Mouse (Mus musculus) hindbrain, embryonic 14.5 days (tissue): ENCODE data around the gene Arid5b. TPM values are rescaled to one million over a fixed set of nuclear protein-coding genes. Genes with fewer than 3 reads are reported as not detected.

Experiments used
- ATAC-seq: fragments of 200-750 bp; cut with Nextera tagmentation; 2 replicates; pipeline ENCODE4 v1.8.0; 2017; ENCODE audit warnings: moderate number of reproducible peaks, mild to moderate bottlenecking, moderate TSS enrichment, moderate library complexity; ENCODE audit not compliant: low FRiP score
- DNase-seq: peaks from one replicate; pipeline ENCODE4 v3.0.0-alpha.2; 2015; ENCODE audit warnings: low spot score
- H3K27ac ChIP-seq: fragments of 300-500 bp; sonication (generic); 2 replicates; pipeline ENCODE4 v1.5.1; 2014; ENCODE audit warnings: mild to moderate bottlenecking, moderate library complexity
- H3K27me3 ChIP-seq: fragments of 300-500 bp; sonication (generic); 2 replicates; pipeline ENCODE4 v1.6.1; 2014; ENCODE audit warnings: mild to moderate bottlenecking, low read length, mixed read lengths; ENCODE audit not compliant: control insufficient read depth, insufficient read depth
- H3K36me3 ChIP-seq: fragments of 300-500 bp; sonication (generic); replicated peaks from 2 replicates; pipeline ENCODE4 v1.6.1; 2014; ENCODE audit not compliant: control insufficient read depth, insufficient read depth
- H3K4me1 ChIP-seq: fragments of 300-500 bp; sonication (generic); replicated peaks from 2 replicates; pipeline ENCODE4 v1.6.1; 2014; ENCODE audit warnings: antibody characterized with exemption, low read length, mixed read lengths; ENCODE audit not compliant: control insufficient read depth, insufficient read depth
- H3K4me2 ChIP-seq: fragments of 300-500 bp; sonication (generic); replicated peaks from 2 replicates; pipeline ENCODE4 v1.6.1; 2014; ENCODE audit warnings: mild to moderate bottlenecking, moderate library complexity
- H3K4me3 ChIP-seq: fragments of 300-500 bp; sonication (generic); replicated peaks from 2 replicates; pipeline ENCODE4 v1.5.1; 2014; ENCODE audit warnings: mild to moderate bottlenecking, low read length
- H3K9ac ChIP-seq: fragments of 300-500 bp; sonication (generic); 2 replicates; pipeline ENCODE4 v1.6.1; 2014
- H3K9me3 ChIP-seq: fragments of 300-500 bp; sonication (generic); 2 replicates; pipeline ENCODE4 v1.6.1; 2016; ENCODE audit warnings: low read length; ENCODE audit not compliant: control insufficient read depth
- WGBS: fragments of 180-500 bp; shearing (Covaris S2); extraction: QIAGEN DNeasy Blood & Tissue Kit; methylation state at CpG from one replicate; pipeline ENCODE4 v1.1.7; 2014; 5-methylcytosine and 5-hydroxymethylcytosine counted together
- polyA plus RNA-seq: library from polyadenylated mRNA; unstranded; fragments of >200 nt; fragmentation: Nextera tagmentation; extraction: Ambion mirVana; gene quantifications from 2 replicates; pipeline ENCODE4 v1.2.1, GENCODE M21; 2014

Gene Arid5b
- polyA plus RNA-seq, 1 experiment from 2014 or later: 21.0 TPM

DNA sequence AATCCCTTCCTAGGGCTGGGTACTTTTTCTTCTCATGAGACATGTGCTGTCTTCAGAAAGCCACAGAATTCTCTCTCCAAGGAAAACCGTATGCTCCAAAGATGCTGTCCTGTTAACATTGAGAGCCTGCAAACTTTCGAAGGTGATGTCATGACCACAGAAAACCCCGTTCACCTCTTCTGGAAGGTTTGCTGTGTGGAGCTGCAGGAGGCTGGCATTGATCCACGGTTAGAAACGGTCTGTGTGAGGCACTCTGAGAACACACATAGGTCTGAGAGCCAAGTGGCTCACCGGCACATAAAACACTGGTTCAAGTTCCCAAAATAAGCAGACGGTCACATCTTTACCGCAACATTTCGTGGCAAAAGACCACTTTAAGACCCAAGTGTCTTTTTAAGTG, 145.9 kb downstream of the Arid5b start:
- no peaks in the 10 kb centered on the region for H3K9me3 ChIP-seq
- DNase-seq (no peak), ATAC-seq (no peak)
- peaks cover 30% of the 10 kb centered on the region for H3K4me1 ChIP-seq
- 84% methylated on average over 9 of the region's 9 CpGs for WGBS
- no peak overlapping the region for H3K4me2 ChIP-seq
- no peak overlapping the region for H3K9ac ChIP-seq
- no peaks in the 10 kb centered on the region for H3K36me3 ChIP-seq
- H3K4me3 ChIP-seq: no peak overlapping the region
- no peaks in the 10 kb centered on the region for H3K27me3 ChIP-seq
- H3K27ac ChIP-seq: no peak overlapping the region

GRCm38 (mm10) chr10:68132154-68132553, 146.4 kb downstream of the Arid5b start:
- 97% methylated on average over 5 of the region's 5 CpGs for WGBS
- Histone ChIP-seq H3K36me3 (no peaks in the 10 kb centered on the region), H3K4me1 (peaks cover 25% of the 10 kb centered on the region), H3K9me3 (no peaks in the 10 kb centered on the region), H3K4me3 (no peak overlapping the region), H3K27ac (no peak overlapping the region), H3K4me2 (no peak overlapping the region), H3K9ac (no peak overlapping the region), H3K27me3 (no peaks in the 10 kb centered on the region)
- DNase-seq (no peak), ATAC-seq (no peak)

DNA sequence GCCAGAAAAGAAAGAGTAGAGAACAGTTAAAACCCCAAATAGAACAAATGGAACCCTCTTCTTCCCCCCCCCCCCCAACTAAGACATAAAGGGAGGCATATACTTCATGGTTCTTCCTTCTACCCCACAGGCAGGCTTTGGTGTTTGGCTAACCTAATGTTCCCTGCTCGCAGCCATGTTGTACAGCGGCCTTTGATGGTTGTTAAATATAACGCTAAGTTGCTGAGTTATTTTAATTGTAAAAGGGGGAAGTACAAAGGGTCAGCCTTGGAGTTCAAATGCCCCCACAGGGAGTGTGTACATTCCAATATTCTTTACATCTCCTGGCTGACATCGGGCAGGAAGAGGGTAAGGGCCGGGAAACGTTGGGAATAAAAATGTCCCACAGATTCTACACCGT, 148.9 kb downstream of the Arid5b start:
- H3K9me3 ChIP-seq: no peaks in the 10 kb centered on the region
- H3K4me2 ChIP-seq: no peak overlapping the region
- H3K27ac ChIP-seq: no peak overlapping the region
- 0 out of 2 replicates have a peak, but pooled peaks cover 2% of the 10 kb centered on the region for H3K4me1 ChIP-seq
- no peaks in the 10 kb centered on the region for H3K36me3 ChIP-seq
- WGBS: 60% methylated on average over 7 of the region's 7 CpGs
- H3K27me3 ChIP-seq: no peaks in the 10 kb centered on the region
- H3K4me3 ChIP-seq: no peak overlapping the region
- ATAC-seq (no peak), DNase-seq (no peak)
- no peak overlapping the region for H3K9ac ChIP-seq

GRCm38 (mm10) chr10:68129009-68129408, 149.5 kb downstream of the Arid5b start:
- no peaks in the 10 kb centered on the region for H3K36me3 ChIP-seq
- H3K4me2 ChIP-seq: no peak overlapping the region
- no peak overlapping the region for H3K4me3 ChIP-seq
- DNase-seq (no peak), ATAC-seq (no peak)
- H3K9ac ChIP-seq: no peak overlapping the region
- no peaks in the 10 kb centered on the region for H3K4me1 ChIP-seq
- 70% methylated on average over 3 of the region's 3 CpGs for WGBS
- no peak overlapping the region for H3K27ac ChIP-seq
- no peaks in the 10 kb centered on the region for H3K9me3 ChIP-seq
- no peaks in the 10 kb centered on the region for H3K27me3 ChIP-seq

DNA sequence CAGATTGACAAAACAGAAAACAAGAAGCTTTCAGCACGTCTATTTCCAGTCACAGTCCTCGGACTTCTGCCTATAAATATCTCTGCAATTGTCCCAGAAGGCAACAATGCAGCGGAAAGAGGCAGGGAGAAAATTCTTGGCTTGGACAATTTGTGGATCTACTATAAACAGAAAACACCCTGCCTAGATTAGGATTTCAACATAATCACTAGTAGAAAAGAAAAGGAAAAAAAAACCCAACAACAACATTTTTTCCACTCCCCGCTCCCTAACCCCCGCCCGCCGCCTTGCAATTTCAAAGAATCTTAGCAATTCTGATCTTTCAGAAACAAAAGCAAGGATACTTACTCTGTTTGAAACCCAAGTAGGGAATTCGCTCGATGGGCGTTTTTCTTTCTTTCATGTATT, 150.1 kb downstream of the Arid5b start:
- H3K27ac ChIP-seq: no peak overlapping the region; the same call in 1 of the 2 replicates
- no peak for ATAC-seq

DNA sequence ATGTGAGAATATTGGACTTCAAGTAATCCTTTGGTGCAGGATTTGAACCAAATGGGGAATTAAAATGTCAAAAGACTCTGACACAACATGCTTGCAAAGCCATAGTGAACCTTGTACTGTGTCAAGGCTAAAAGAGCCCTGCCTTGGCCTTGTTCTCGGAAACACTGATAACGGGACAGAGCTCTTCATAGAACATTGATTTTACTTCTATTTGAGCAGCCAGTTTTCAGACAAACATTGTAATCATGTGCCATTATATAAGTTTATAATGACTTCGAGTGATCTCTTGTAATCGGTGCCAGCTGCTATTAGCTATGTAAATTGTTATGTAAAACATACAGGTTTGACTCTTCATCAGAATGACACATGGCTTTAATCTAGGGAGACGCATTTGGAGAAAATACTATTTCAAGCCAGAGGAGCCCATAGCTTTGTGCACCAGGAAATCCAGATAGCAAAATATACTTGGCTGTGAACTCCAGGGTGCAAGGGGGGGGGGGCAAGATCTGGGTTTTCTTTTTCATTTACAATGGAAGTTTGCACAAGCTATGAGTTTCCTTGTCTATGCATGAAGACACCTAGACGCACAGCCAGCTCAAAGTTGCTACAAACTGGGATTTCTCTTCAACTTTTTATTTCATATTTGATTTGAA, 150.8 kb downstream of the Arid5b start:
- Histone ChIP-seq H3K4me3 (no peak overlapping the region), H3K27ac (no peak overlapping the region; the same call in 1 of the 2 replicates), H3K27me3 (no peaks in the 10 kb centered on the region), H3K36me3 (no peaks in the 10 kb centered on the region), H3K9me3 (no peaks in the 10 kb centered on the region), H3K9ac (no peak overlapping the region), H3K4me1 (no peaks in the 10 kb centered on the region), H3K4me2 (no peak overlapping the region)
- ATAC-seq (no peak), DNase-seq (no peak)
- WGBS: 73% methylated on average over 6 of the region's 6 CpGs

More for the DNA sequence above, 150.1 kb downstream of the Arid5b start:
- no peaks in the 10 kb centered on the region for H3K9me3 ChIP-seq
- H3K9ac ChIP-seq: no peak overlapping the region
- no peaks in the 10 kb centered on the region for H3K4me1 ChIP-seq
- no peaks in the 10 kb centered on the region for H3K27me3 ChIP-seq
- WGBS: 68% methylated on average over 10 of the region's 10 CpGs
- H3K4me3 ChIP-seq: no peak overlapping the region
- H3K4me2 ChIP-seq: no peak overlapping the region
- H3K36me3 ChIP-seq: no peaks in the 10 kb centered on the region
- DNase-seq: no peak

GRCm38 (mm10) chr10:68127104-68127503, 151.4 kb downstream of the Arid5b start:
- no peaks in the 10 kb centered on the region for H3K4me1 ChIP-seq
- no peaks in the 10 kb centered on the region for H3K27me3 ChIP-seq
- no peak for DNase-seq
- WGBS: 78% methylated on average over 2 of the region's 2 CpGs
- no peak for ATAC-seq
- H3K36me3 ChIP-seq: no peaks in the 10 kb centered on the region
- no peak overlapping the region for H3K9ac ChIP-seq
- H3K9me3 ChIP-seq: no peaks in the 10 kb centered on the region
- H3K4me2 ChIP-seq: no peak overlapping the region
- no peak overlapping the region for H3K27ac ChIP-seq
- H3K4me3 ChIP-seq: no peak overlapping the region

DNA sequence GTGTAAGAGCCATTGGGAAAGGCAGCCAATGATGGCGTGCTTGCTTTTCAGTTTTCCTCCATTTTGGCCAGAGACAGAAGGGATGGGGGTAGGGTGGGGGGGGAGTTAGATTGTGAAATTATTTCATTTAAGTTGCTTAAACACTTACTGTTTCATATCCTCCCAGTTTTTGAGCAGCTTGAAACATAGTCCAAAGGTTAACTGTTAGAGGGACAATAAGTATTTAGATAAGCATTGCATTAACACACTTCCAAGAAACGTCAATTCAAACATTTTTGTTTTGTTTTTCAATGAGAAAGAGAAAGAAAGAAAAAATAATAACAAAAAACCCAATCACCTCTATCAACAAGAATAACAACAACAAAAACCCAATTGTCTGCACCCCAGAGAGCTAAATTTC, 152.0 kb downstream of the Arid5b start:
- 85% methylated on average over 2 of the region's 2 CpGs for WGBS
- no peaks in the 10 kb centered on the region for H3K9me3 ChIP-seq
- DNase-seq: no peak
- H3K4me1 ChIP-seq: no peaks in the 10 kb centered on the region
- ATAC-seq: no peak
- H3K4me3 ChIP-seq: no peak overlapping the region
- H3K4me2 ChIP-seq: no peak overlapping the region
- no peaks in the 10 kb centered on the region for H3K27me3 ChIP-seq
- no peaks in the 10 kb centered on the region for H3K36me3 ChIP-seq
- H3K27ac ChIP-seq: no peak overlapping the region
- no peak overlapping the region for H3K9ac ChIP-seq

- no peaks in the 10 kb centered on the region for H3K4me1 ChIP-seq
- no peaks in the 10 kb centered on the region for H3K9me3 ChIP-seq
- H3K27me3 ChIP-seq: no peaks in the 10 kb centered on the region
- H3K4me2 ChIP-seq: no peak overlapping the region
- H3K36me3 ChIP-seq: no peaks in the 10 kb centered on the region
- H3K27ac ChIP-seq: no peak overlapping the region
- ATAC-seq (no peak), DNase-seq (no peak)
- no peak overlapping the region for H3K9ac ChIP-seq
- H3K4me3 ChIP-seq: no peak overlapping the region
- 44% methylated on average over 8 of the region's 8 CpGs for WGBS
Observed at GRCm38 (mm10) chr10:68125919-68126550, 152.5 kb downstream of the Arid5b start.
